ENCODE assay signal across 24 mouse cellular contexts in the genomic region with DNA sequence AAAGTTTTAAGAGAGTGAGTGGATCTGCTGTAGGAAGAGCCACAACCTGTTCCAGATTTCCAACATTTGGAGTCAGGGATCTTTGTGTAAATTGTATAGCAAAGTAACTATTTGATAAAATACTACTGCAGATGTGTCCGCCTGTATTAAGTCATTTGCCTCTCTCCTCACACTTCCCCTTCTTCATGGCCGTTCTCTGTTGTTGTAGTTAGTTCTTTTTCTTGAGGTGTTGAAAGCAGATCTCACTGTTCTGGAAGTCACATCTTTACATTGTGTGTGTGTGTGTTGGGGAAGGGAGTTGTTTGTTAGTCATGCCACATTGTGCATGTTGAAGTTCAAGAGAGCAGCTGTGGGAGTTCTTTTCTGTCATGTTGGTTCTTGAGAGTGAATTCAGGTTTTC.
"Had no signal": no experiment of that assay in that cellular context is flagged by ENCODE, and none has a peak within 500 bp of the region (broad histone marks: within the 10 kb centered on the region; RNA-seq: fewer than 3 reads in every experiment).

No protein-coding gene starts in this region.

- H3K27ac ChIP-seq: heart, embryonic 13.5 days; heart, embryonic 15.5 days; hindbrain, embryonic 13.5 days; hindbrain, embryonic 15.5 days; hindbrain, postnatal 0 days; kidney, embryonic 15.5 days; kidney, postnatal 0 days; limb, embryonic 13.5 days; limb, embryonic 15.5 days had no signal

- H3K27me3 ChIP-seq: heart, embryonic 13.5 days; heart, embryonic 15.5 days; hindbrain, embryonic 13.5 days; hindbrain, embryonic 15.5 days; kidney, embryonic 15.5 days; limb, embryonic 13.5 days; limb, embryonic 15.5 days had no signal

- H3K36me3 ChIP-seq: hindbrain, embryonic 15.5 days had no signal

- H3K4me2 ChIP-seq: heart, embryonic 11.5 days; heart, embryonic 13.5 days; heart, embryonic 15.5 days; hindbrain, embryonic 13.5 days; hindbrain, embryonic 15.5 days; kidney, embryonic 15.5 days; limb, embryonic 13.5 days; limb, embryonic 15.5 days had no signal

- H3K9ac ChIP-seq: heart, embryonic 13.5 days; heart, embryonic 15.5 days; hindbrain, embryonic 13.5 days; hindbrain, embryonic 15.5 days; kidney, embryonic 15.5 days; limb, embryonic 13.5 days; limb, embryonic 15.5 days had no signal

- ATAC-seq: hindbrain, postnatal 0 days; intestine, embryonic 16.5 days had no signal

- DNase-seq: gastrocnemius, postnatal 14 days; gastrocnemius, postnatal 36 days; heart, adult 18-20 months; heart, postnatal 14 days; heart, postnatal 36 days; kidney, adult 11 months; kidney, adult 2 months; kidney, adult 9 months; kidney, postnatal 14 days; kidney, postnatal 36 days; layer of hippocampus, adult 9-11 months; layer of hippocampus, postnatal 36 days; left cerebral cortex, postnatal 4 days had no signal

- H3K9me3 ChIP-seq: heart, embryonic 13.5 days; heart, embryonic 15.5 days; hindbrain, embryonic 13.5 days; hindbrain, embryonic 15.5 days; kidney, embryonic 15.5 days; limb, embryonic 13.5 days; limb, embryonic 15.5 days had no signal

- H3K4me3 ChIP-seq: heart, embryonic 13.5 days; heart, embryonic 15.5 days; hindbrain, embryonic 13.5 days; hindbrain, embryonic 15.5 days; kidney, embryonic 15.5 days; limb, embryonic 13.5 days; limb, embryonic 15.5 days had no signal

- H3K4me1 ChIP-seq: hindbrain, embryonic 13.5 days; hindbrain, embryonic 15.5 days; limb, embryonic 13.5 days; limb, embryonic 15.5 days had no signal
